Mouse (Mus musculus) heart, adult 18-20 months (tissue): ENCODE measurements around the gene Jakmip3. TPM values are rescaled to one million over a fixed set of nuclear protein-coding genes. Genes with fewer than 3 reads are reported as not detected.

Experiments
- DNase-seq, 2 experiments: peaks; one replicate each; pipeline ENCODE4 v3.0.0; 2021 to 2022; ENCODE audit warnings: mixed read lengths in 1 of 2
- total RNA-seq, 2 experiments: library from RNA; stranded (reverse); gene quantifications; 2 replicates each; pipeline ENCODE4 v1.2.3; 2021

Jakmip3 gene
- total RNA-seq, 2 experiments from 2014 or later: 0.31 TPM; not detected in 1

DNA sequence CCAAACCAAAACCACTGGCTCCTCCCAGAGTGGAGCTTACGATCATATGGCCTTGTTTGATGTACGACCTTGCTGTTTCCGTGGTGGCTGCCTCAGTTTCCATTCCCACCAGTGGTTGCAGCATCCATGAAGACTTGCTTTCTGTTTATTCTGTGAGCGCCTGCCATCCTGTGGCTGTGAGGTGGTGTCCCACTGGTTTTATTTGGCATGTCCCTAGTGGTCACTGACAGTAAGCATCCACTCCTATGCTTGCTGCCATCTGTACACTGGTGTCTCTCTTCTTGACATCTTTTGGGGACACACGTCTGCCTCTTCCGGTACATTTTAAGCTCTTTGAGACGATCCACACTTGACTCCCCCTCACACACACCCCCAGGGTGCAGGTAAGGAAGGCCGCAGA lies 7.2 kb downstream of the Jakmip3 start:
- no peak for DNase-seq

DNA sequence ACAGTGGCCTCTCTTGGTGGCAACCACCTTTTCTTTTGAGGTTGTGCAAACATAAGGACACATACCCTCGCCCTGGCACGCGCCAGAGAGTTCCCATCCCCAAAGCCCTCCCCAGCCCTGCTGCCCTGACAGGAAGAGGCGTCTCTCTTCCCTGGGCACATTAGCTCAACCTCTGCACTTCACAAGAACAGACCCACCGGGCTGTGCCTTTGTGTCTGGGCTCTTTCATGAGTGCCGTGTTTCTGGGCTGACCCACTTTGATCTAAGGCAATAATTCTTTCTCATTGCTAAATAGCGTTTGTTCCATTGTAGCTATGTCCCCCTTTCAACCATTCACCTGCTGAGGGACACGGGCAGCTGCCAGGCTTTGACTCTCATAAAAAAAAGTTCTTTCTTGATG lies 7.8 kb downstream of the Jakmip3 start:
- DNase-seq: no peak

DNA sequence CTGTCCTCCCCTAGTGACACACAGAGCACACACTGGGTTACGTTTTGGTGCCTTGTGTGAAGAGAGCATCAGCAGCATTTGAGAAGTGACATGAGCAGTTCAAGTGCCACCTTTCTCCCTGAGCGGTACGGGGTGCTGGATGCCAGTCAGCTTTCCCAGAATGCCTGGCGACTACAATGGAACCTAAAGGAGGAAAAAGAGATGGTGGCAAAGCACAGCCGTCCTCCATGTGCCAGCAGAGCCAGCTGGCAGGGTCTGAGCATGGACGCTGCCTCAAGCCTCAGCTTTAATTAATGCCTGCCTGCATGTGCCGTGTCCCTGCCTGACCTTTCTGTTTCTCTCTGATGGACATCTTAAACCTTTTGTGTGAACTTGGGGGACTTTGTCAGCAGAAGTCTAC lies 15.3 kb downstream of the Jakmip3 start:
- no peak for DNase-seq

DNA sequence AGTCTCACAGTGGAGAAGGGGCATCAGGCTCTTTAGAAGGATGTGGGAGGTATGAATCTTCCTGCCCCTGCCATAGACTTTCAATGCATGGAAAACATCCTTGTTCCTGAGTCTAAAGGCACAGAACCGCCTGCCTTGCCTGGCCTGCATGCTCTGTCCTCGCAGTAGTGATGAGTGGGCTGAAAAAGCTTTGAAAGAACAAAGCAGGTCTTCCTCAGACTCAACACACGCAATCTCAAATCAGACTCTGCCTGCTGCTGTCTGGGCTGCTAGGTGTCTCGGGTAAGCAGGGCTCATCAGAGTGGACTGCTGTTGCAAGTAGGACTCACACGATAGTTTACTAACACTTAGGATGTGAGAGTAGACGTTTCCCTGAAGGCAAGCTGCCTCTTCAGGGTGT lies 16.6 kb downstream of the Jakmip3 start:
- no peak for DNase-seq

DNA sequence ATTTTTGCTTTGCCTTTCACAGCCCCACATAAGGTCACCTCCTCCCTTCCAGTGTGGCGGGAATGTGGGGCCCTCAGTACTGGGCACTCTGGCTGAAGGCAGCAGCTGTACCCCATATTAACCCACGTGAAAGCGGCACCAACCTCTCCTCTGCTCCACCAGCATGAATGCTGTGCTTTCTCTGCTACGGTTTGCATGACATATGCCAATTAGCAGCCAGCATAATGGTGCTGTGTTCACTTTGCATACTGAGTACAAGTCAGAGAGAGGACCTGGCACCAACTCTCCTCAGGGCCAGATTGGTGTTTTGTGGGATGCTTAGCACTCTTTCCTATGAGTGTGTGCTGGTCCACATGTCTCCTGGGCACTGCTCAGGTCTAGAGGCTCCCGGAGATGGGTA lies 19.2 kb downstream of the Jakmip3 start:
- no peak for DNase-seq

DNA sequence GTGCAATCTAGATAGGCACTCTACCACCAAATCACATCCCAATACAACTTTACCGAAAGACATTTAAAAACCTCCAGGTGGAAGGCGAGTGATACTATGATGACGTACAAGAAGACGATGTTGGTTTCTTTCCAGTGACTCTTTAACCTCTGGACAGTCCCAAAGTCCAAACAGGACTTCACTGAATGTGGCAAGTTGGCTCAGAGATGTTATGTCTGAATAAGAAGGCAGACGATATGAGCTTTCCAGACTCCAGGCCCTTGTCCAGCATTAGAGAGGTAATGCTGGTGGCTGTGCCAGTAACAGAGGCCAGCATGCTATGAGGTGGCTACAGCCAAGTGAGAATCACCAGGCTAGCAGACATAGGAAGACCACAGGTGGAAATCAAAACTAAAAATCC lies 23.2 kb downstream of the Jakmip3 start:
- DNase-seq: no peak

DNA sequence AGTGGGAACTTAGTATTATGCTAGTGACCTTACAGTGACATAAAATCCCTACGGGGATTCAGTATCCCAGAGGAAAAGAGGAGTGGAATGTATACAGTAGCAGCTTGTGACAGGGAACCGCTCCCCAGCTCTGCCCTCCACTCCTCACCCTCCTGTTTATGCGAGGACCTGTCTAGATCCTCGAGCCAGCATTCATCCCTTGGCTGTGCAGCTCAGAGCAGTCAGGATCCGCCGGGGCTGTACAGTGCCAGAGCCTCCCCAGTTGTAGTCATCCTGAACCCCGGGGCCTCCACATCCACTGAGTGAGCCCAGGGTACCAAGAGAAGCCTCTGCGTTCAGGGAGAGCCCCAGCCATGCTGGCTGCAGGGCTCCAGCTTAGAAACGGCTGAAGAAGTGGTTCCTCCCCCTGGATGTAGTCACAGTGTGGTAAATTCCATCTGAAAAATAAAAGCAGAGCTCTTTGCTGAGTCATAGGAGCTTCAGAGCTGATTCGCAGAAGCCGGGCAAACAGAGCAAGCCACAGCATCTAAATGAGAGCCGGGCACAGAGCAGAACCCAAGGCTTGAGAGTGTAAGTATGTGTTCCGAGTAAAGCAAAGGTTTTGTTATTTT lies 27.6 kb downstream of the Jakmip3 start:
- no peak for DNase-seq

DNA sequence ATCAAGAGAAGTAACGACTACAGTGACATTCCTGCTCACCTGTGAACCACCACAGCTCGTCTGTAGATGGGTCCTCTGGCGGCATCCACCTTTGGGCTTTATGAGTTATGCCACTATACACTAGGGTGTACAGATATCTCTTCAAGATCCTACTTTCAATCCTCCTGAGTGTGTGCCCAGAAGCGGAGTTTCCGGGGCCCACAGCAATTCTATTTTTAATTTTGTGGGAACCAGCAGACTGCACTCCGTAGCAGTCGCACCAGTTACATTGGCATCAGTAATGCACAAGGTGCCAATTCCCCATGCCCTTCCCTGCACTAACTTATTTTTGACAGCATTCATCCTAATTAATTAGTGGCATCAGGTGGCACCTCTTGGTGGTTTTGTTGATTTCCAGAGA lies 37.0 kb downstream of the Jakmip3 start:
- no peak for DNase-seq

DNA sequence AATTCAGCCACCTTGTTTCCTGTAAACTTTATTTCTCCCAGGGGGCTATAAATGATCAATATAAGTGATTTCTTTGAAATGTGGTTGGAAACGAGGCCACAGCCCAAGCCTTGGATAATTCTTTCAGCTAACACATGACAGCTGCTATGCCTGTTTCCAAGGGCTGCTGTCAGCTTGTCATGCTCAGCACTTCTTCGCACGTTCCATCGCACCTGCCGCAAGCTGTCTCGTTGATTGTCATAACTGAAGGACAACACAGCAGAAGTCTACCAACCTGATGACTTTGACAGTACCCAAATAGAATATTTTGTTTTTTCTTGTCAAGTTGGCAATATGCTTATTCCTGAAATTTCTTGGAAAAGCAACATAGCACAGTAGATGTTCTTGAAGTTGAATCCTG lies 44.0 kb downstream of the Jakmip3 start:
- DNase-seq: no peak

DNA sequence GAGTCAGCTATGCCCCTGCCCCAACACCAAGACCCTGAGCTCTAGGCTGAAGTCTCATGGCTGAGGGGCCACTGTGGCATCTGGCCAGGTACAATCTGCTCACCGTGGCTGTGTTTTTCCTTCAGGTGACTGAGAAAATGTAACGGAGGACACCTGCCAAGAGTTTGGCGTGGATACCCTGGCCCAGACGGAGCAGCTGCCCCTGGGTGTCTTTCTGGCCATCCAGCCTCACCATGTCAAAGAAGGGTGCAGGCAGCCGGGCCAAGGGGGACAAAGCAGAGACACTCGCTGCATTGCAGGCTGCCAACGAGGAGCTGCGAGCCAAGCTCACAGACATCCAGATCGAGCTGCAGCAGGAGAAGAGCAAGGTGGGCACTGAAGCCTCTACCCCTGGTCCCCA lies 48.6 kb downstream of the Jakmip3 start:
- no peak for DNase-seq

DNA sequence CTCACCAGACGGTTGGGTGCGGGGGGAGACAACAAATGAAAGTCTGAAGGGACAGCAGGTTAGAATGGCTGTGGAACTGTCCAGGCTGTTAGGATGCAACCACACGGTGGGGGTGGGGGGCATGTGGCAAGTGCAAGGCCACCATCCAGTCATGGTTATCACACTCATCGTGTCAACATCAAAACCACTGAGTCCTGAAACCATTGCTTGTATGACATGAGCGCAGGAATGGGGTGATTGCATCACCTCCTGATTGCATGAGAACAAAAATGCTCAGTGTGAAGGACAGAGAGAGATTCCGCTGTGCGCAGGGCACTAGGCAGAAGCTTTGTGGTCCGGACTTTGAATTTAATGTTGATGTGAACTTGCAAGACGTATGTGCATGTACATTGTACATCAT lies 62.2 kb downstream of the Jakmip3 start:
- no peak for DNase-seq

DNA sequence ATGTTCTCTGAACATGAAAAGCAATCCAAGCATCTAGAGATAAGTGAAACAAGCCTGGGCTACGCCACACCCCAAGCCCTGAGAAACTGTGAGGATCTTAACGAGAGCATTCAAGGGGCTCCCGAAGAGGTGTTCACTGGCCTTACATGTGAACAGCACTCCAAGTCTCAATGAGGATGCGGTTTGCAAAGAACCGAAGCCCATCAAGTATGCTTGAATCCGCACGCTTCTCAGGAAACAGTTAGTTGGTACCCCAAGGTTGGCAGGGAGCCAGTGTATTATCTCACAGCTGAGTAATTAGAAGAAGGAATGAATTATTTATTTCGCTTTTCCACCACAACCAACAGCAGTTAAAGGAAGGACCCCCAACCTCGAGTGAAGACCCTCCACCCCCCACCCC lies 62.7 kb downstream of the Jakmip3 start:
- no peak for DNase-seq

DNA sequence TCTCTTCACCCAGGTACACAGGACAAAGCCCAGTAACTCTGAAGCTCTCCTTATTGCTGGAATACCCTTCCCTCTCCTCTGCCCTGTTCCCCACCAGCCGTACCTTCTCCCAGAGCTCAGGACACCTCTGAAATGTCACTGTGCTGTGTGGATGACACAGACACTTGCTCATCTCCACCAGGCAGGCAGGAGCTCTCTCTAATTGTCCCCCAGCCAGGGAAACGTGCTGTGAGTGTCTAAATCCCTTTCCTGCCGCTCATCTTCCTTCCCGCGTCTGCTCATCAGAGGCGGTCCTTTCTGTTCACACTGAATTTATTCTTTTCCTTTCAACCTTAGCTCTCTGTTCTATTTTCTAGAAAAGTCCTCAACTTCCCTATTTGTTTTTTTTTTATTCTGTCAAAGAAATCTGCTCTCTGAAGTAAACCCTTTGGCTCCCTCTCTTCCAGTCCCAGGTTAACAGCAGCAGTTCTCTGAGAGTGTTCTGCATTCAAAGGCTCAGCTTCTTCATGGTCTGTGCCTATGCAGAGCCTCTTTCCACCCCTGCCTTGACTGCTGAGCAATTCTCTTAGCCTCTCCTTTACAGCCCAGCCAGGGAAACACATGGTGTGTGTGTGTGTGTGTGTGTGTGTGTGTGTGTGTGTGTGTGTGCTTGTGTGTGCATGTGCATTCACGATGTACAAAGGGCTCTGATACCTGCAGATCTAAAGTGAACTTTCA lies 69.4 kb downstream of the Jakmip3 start:
- DNase-seq: no peak

DNA sequence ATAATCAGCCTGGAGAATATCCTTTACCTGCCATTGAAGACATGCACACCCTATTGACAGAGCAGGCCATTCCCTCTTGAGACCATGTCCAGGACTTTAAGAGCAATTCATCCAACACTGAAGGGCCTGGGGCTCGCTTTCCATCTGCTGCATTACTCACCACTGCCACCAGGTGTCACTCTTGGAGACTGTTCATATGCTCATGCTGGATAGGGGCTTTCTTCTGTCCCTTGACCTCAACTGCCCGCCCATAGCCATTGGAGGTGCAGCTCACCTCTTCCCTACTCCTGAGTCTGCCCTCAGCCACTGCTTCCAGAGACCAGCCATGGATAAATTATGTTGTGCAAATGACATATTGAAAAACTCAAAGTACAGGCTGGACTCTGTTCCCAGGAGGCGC lies 70.5 kb downstream of the Jakmip3 start:
- peak; percentile 20 to 75 for DNase-seq

DNA sequence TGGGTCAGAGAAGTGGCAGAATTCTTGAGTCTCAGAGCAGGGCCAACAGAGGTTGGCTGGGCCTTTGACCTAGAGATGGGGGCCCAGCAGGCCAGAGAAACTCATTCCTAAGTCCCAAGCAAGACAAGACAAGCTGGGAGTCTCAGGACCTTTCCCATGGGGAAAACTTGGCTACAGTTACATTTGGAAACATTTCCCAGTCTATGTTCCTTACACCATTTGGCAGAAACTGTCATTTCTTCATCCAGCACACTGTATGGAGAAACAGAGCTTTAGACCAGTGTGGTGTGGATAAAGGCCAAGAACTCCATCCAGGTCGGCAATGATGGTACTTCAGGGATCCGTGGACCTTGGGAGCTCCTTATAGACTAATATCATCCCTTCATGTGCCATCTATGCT lies 71.1 kb downstream of the Jakmip3 start:
- DNase-seq: no peak

DNA sequence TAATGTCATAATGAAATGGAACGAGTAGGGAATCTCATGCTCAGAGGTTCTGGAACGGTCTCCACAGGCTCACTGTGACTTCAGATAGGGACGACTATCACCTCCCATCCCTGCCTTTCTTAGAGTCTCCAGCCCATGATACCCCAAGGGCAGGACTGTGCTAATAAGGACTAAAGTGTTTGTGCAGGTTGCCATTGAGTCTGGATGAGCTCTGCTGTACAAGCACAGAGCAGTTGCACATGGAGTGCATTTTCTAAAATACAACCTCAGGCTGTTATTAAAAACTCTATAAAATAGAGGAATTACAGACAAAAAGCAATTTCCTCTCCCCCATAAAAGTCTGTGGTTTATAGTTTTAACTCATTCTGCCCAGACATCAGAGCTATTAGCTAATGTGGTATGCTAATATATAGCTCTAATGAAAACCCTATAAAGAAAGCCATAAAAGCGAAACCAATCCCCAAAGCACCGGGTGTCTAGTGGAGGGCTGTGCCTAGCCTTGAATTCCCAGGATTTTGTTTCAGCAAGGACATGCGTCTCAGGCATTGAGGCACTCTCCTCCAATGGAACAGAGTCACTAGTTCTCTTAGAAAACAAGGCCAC lies 72.3 kb downstream of the Jakmip3 start:
- DNase-seq: no peak

DNA sequence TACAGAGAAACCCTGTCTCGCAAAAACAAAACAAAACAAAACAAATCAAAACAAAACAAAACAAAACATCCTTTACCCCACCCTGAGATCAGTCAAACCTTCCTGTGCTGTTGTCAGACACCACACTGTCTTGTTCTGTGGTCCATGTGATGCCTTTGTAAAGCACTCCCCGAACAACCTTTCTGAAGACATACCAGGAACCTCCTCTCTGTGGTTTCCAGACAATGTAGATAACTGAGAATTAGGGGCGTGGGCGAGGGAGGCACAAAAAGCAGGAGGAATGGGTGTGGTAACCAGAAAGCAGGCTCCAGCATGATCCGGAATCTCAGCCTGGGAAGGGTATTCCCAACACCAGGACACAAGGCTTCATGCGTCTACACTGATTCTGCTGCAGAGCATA lies 74.6 kb downstream of the Jakmip3 start:
- DNase-seq: no peak

DNA sequence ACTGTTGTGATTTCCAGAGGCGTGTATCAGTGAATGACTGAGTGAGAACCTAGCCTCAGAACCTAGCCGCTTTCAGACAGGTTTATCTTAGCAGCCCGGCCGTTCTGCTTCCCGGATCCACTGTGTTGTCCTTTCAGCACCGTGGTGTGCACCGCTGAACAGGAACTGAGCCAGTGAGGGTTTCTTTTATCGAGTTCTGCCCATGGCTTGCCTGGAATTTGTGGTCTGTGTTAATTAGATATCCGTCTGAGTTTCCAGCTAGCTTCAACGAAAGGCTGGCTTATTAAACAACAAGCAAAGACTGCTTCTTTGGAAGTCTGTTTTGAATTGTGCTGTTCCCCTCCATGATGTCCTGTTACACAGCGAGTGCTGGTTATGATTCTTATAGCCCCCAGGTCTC lies 75.8 kb downstream of the Jakmip3 start:
- DNase-seq: no peak

DNA sequence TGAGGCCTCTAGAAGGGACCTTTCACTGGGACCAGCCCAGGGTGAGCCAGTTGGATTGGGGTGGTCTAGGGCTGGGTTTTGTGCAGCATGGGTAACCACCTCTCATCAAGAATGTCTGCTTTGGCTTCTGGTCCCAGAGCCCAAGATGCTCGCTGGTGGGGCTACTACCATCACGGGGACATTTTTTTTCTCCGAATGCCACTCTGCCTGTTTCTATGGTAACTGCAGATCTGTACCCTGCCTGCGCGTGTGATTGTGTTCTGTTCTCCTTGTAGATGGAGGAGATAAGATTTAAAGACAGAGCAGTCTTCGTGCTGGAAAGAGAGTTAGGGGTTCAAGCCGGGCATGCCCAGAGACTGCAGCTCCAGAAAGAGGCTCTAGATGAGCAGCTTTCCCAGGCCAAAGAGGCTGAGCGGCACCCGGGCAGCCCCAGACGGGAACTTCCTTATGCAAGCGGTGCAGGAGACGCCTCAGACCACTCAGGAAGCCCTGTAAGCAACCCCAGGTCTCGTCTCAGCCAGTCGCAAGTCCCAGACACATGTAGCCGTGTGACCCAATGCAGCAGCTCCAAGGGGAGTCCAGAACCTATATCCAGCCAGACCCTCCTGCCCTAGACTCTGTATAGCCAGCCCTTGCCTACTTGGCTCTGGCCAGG lies 76.8 kb downstream of the Jakmip3 start:
- no peak for DNase-seq

DNA sequence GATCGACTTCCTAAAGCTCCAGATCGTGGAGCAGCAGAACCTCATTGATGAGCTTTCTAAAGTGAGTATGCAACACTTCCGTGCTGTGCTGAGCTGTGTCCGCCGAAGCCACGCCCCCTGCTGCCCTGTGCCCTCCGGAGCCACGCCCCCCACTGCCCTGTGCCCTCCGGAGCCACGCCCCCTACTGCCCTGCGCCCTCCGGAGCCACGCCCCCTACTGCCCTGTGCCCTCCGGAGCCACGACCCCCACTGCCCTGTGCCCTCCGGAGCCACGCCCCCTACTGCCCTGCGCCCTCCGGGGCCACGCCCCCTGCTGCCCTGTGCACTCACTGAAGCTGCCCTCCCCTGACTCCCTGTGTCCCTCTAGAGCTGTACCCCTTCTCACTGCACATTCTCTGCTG lies 80.4 kb downstream of the Jakmip3 start:
- DNase-seq: no peak

DNA sequence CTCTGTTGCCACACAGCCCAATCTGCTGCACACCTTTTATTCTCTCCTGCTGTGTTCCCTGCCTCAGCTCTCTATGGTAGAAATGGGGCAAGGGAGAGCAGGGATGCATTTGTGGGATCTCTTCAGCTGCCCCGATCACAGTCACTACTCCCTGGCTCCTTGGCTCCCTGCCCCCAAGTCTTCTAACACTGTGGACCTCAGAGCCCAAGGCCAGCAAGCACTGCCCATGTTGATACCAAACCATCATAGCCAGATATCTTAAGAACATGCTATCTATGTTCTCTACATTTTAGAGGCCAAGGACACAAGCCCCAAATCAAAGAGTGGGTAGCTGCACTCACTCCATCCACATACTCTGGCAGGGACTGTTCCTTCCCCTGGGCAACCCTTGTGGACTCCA lies 80.8 kb downstream of the Jakmip3 start:
- DNase-seq: no peak

DNA sequence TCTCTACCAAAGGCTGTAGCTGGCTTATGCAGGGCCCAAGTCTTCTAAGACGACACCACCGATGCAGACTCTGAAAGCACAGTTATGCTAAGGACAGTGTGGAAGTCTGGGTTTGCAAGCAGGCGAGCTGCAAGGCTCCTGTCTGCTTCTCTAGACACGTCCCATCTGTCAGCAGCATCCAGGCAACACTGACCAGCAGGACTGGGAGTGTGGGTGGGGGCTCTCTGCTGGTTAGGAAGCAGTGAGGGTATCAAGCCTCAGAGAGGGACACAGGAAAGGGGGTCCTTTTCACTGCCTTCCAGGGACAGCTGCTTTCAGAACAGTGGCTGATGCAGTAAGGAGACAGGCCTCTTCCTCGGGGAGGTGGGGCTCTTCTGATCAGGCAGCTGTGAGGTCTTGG lies 86.6 kb downstream of the Jakmip3 start:
- DNase-seq: no peak

DNA sequence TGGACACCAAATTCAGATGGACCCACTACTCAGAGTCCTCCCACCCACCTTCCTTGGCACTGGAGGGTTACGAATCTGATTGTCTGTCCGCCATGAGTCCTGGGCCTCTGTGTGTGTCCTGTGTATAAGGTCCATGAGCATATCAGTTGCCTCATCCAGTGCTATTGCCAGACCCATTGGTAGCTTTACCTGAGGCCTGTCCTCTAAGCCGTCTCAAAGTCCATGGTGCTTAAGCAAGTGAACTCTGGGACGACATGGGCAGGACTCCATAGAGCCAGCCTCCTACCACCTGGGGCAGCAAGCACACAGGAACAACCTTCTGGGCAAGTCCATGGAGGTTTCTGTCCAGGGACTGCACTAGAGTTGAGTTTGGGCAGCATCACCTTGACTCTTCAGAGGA lies 90.7 kb downstream of the Jakmip3 start:
- no peak for DNase-seq

DNA sequence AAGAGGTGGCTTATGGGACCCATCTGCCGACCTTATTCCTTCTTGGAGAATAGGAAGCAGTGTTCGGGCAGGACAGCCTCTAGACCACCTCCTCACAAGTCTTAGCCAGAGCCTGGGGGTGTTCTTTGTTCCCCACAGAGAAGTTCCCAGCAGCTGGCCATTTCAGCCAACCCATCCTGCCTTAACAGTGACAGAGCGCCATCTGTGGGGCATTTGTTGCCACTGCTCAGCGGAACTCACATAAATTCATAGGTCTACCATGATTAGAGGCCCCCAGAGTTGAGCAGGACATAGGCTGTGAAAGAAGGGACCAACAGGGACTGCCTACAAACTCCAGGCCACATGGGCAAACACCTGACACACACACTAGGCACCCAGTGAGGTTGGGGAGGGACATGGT lies 122.9 kb downstream of the Jakmip3 start:
- no peak for DNase-seq
